Mouse (Mus musculus) MEL (cell line): ENCODE measurements around the gene Aqp7. TPM values are rescaled to one million over a fixed set of nuclear protein-coding genes. Genes with fewer than 3 reads are reported as not detected.

Experiments
- DNase-seq: peaks from one replicate; pipeline ENCODE4 v3.0.0; 2011; ENCODE audit warnings: low read depth, low spot score
- H3K27ac ChIP-seq: 2 replicates; pipeline ENCODE4 v1.5.1; 2012; ENCODE audit warnings: low read depth, mild to moderate bottlenecking, control low read depth, low read length, moderate library complexity; ENCODE audit not compliant: control insufficient read depth
- H3K27me3 ChIP-seq, 2 experiments: fragments of 150-350 bp in 1 of 2; sonication (generic) in 1 of 2; 2 replicates each; pipeline ENCODE4 v1.6.1; 2012; ENCODE audit warnings: low read length in 2 of 2, mild to moderate bottlenecking in 2 of 2, improper control_type of control experiment in 1 of 2, moderate library complexity in 1 of 2; ENCODE audit not compliant: insufficient read depth in 2 of 2, control insufficient read depth in 1 of 2
- H3K36me3 ChIP-seq, 2 experiments: 2 replicates each; pipeline ENCODE4 v1.6.1; 2012 to 2014; ENCODE audit warnings: low read length in 2 of 2, improper control_type of control experiment in 1 of 2, inconsistent platforms in 1 of 2, mild to moderate bottlenecking in 1 of 2; ENCODE audit not compliant: insufficient read depth in 2 of 2, control insufficient read depth in 1 of 2
- H3K4me1 ChIP-seq, 2 experiments: fragments of 150-350 bp in 1 of 2; sonication (generic) in 1 of 2; 2 replicates each; pipeline ENCODE4 v1.6.1; 2012; ENCODE audit warnings: low read length in 2 of 2, improper control_type of control experiment in 1 of 2, mild to moderate bottlenecking in 1 of 2; ENCODE audit not compliant: insufficient read depth in 2 of 2, control insufficient read depth in 1 of 2
- H3K4me3 ChIP-seq, 2 experiments: fragments of 150-350 bp in 1 of 2; sonication (generic) in 1 of 2; 2 replicates each; pipeline ENCODE4 v1.5.1; 2012; ENCODE audit warnings: low read depth in 2 of 2, low read length in 2 of 2, mild to moderate bottlenecking in 2 of 2, moderate library complexity in 2 of 2, control low read depth in 1 of 2, improper control_type of control experiment in 1 of 2; ENCODE audit not compliant: control insufficient read depth in 1 of 2, insufficient read depth in 1 of 2
- H3K79me2 ChIP-seq: 2 replicates; pipeline ENCODE4 v1.6.1; 2012; ENCODE audit warnings: mild to moderate bottlenecking, low read length, moderate library complexity; ENCODE audit not compliant: control insufficient read depth, poor library complexity, insufficient read depth
- H3K9ac ChIP-seq: 2 replicates; pipeline ENCODE4 v1.6.1; 2012; ENCODE audit warnings: low read depth, mild to moderate bottlenecking, control low read depth, low read length, moderate library complexity; ENCODE audit not compliant: control insufficient read depth, poor library complexity, severe bottlenecking
- H3K9me3 ChIP-seq: fragments of 150-350 bp; sonication (generic); replicated peaks from 2 replicates; pipeline ENCODE4 v1.6.1; 2012; ENCODE audit warnings: mild to moderate bottlenecking, low read length, improper control_type of control experiment, moderate library complexity; ENCODE audit not compliant: insufficient read depth
- BHLHE40 ChIP-seq: IDR thresholded peaks from 2 replicates; pipeline ENCODE4 v1.6.1; 2012; ENCODE audit warnings: low read depth, mild to moderate bottlenecking, inconsistent platforms, low read length, improper control_type of control experiment, borderline replicate concordance
- CHD2 ChIP-seq: IDR thresholded peaks from 2 replicates; pipeline ENCODE4 v1.6.1; 2011; ENCODE audit warnings: low read length, improper control_type of control experiment
- E2F4 ChIP-seq: IDR thresholded peaks from 2 replicates; pipeline ENCODE4 v1.6.1; 2011; ENCODE audit warnings: low read depth, low read length, improper control_type of control experiment, borderline replicate concordance
- ELF1 ChIP-seq: IDR thresholded peaks from 2 replicates; pipeline ENCODE4 v1.6.1; 2014; ENCODE audit warnings: low read depth, mild to moderate bottlenecking, inconsistent platforms, low read length, improper control_type of control experiment, moderate library complexity
- EP300 ChIP-seq, 2 experiments: IDR thresholded peaks; 2 replicates each; pipeline ENCODE4 v1.6.1; 2011; ENCODE audit warnings: improper control_type of control experiment in 2 of 2, low read length in 2 of 2, low read depth in 1 of 2, mild to moderate bottlenecking in 1 of 2
- ETS1 ChIP-seq: IDR thresholded peaks from 2 replicates; pipeline ENCODE4 v1.6.1; 2012; ENCODE audit warnings: low read depth, mild to moderate bottlenecking, inconsistent platforms, low read length, improper control_type of control experiment, moderate library complexity
- GABPA ChIP-seq: IDR thresholded peaks from 2 replicates; pipeline ENCODE4 v1.6.1; 2012; ENCODE audit warnings: low read depth, mild to moderate bottlenecking, inconsistent platforms, low read length, improper control_type of control experiment, moderate library complexity
- GATA1 ChIP-seq: IDR thresholded peaks from 2 replicates; pipeline ENCODE4 v1.6.1; 2011; ENCODE audit warnings: low read depth, low read length, improper control_type of control experiment
- HCFC1 ChIP-seq: IDR thresholded peaks from 2 replicates; pipeline ENCODE4 v1.6.1; 2012; ENCODE audit warnings: low read depth, mild to moderate bottlenecking, inconsistent platforms, low read length, improper control_type of control experiment, moderate library complexity
- JUND ChIP-seq: IDR thresholded peaks from 2 replicates; pipeline ENCODE4 v1.6.1; 2011; ENCODE audit warnings: low read depth, mild to moderate bottlenecking, improper control_type of control experiment, low read length
- MAFK ChIP-seq: IDR thresholded peaks from 2 replicates; pipeline ENCODE4 v1.6.1; 2011; ENCODE audit warnings: low read depth, mild to moderate bottlenecking, low read length, improper control_type of control experiment, borderline replicate concordance
- MAX ChIP-seq: IDR thresholded peaks from 2 replicates; pipeline ENCODE4 v1.6.1; 2011; ENCODE audit warnings: low read length, improper control_type of control experiment
- MEF2A ChIP-seq: IDR thresholded peaks from 2 replicates; pipeline ENCODE4 v1.6.1; 2014; ENCODE audit warnings: low read depth, mild to moderate bottlenecking, inconsistent platforms, low read length, improper control_type of control experiment; ENCODE audit not compliant: poor library complexity, insufficient replicate concordance, severe bottlenecking; ENCODE audit errors: extremely low read depth
- MXI1 ChIP-seq: IDR thresholded peaks from 2 replicates; pipeline ENCODE4 v1.6.1; 2011; ENCODE audit warnings: mild to moderate bottlenecking, low read depth, low read length, improper control_type of control experiment
- NELFE ChIP-seq: IDR thresholded peaks from 2 replicates; pipeline ENCODE4 v1.6.1; 2011; ENCODE audit warnings: low read depth, low read length, improper control_type of control experiment
- NRF1 ChIP-seq: IDR thresholded peaks from 2 replicates; pipeline ENCODE4 v1.6.1; 2014; ENCODE audit warnings: low read depth, mild to moderate bottlenecking, inconsistent platforms, low read length, improper control_type of control experiment, moderate library complexity; ENCODE audit not compliant: poor library complexity, insufficient read depth, severe bottlenecking
- POLR2A ChIP-seq, 2 experiments: IDR thresholded peaks; 2 replicates each; pipeline ENCODE4 v1.6.1; 2011 to 2012; ENCODE audit warnings: low read length in 2 of 2, mild to moderate bottlenecking in 2 of 2, control low read depth in 1 of 2, improper control_type of control experiment in 1 of 2, low read depth in 1 of 2, moderate library complexity in 1 of 2; ENCODE audit not compliant: control insufficient read depth in 1 of 2, insufficient read depth in 1 of 2, poor library complexity in 1 of 2
- POLR2AphosphoS2 ChIP-seq: IDR thresholded peaks from 2 replicates; pipeline ENCODE4 v1.6.1; 2011; ENCODE audit warnings: low read length, improper control_type of control experiment
- RAD21 ChIP-seq: IDR thresholded peaks from 2 replicates; pipeline ENCODE4 v1.6.1; 2011; ENCODE audit warnings: mild to moderate bottlenecking, low read depth, low read length, improper control_type of control experiment
- RCOR1 ChIP-seq: IDR thresholded peaks from 2 replicates; pipeline ENCODE4 v1.6.1; 2012; ENCODE audit warnings: low read depth, mild to moderate bottlenecking, inconsistent platforms, low read length, improper control_type of control experiment
- SIN3A ChIP-seq: IDR thresholded peaks from 2 replicates; pipeline ENCODE4 v1.6.1; 2012; ENCODE audit warnings: low read length, improper control_type of control experiment, inconsistent platforms
- SMC3 ChIP-seq: IDR thresholded peaks from 2 replicates; pipeline ENCODE4 v1.6.1; 2011; ENCODE audit warnings: low read depth, low read length, improper control_type of control experiment
- TBP ChIP-seq: IDR thresholded peaks from 2 replicates; pipeline ENCODE4 v1.8.0; 2011; ENCODE audit warnings: low read depth, low read length, improper control_type of control experiment
- UBTF ChIP-seq: IDR thresholded peaks from 2 replicates; pipeline ENCODE4 v1.6.1; 2012; ENCODE audit warnings: low read depth, mild to moderate bottlenecking, inconsistent platforms, low read length, improper control_type of control experiment, moderate library complexity, borderline replicate concordance; ENCODE audit not compliant: insufficient read depth
- USF1 ChIP-seq: IDR thresholded peaks from 2 replicates; pipeline ENCODE4 v1.6.1; 2014; ENCODE audit warnings: low read depth, mild to moderate bottlenecking, inconsistent platforms, low read length, improper control_type of control experiment, moderate library complexity
- USF2 ChIP-seq, 2 experiments: IDR thresholded peaks; 2 replicates each; pipeline ENCODE4 v1.6.1; 2011 to 2012; ENCODE audit warnings: improper control_type of control experiment in 2 of 2, low read length in 2 of 2, borderline replicate concordance in 1 of 2, inconsistent platforms in 1 of 2, low read depth in 1 of 2, mild to moderate bottlenecking in 1 of 2; ENCODE audit not compliant: insufficient read depth in 1 of 2
- ZKSCAN1 ChIP-seq: IDR thresholded peaks from 2 replicates; pipeline ENCODE4 v1.6.1; 2012; ENCODE audit warnings: low read depth, mild to moderate bottlenecking, inconsistent platforms, low read length, improper control_type of control experiment, moderate library complexity
- ZMIZ1 ChIP-seq: IDR thresholded peaks from 2 replicates; pipeline ENCODE4 v1.6.1; 2012; ENCODE audit warnings: low read depth, mild to moderate bottlenecking, inconsistent platforms, low read length, improper control_type of control experiment, moderate library complexity
- polyA plus RNA-seq, 2 experiments: library from polyadenylated mRNA; stranded (reverse) in 1 of 2; unstranded in 1 of 2; fragments of >175 nt in 1 of 2; fragments of >200 nt in 1 of 2; gene quantifications; 2 replicates each; pipeline versions ENCODE4 v1.2.1 to v1.2.4; 2012; ENCODE audit warnings: low replicate concordance in 2 of 2, low read depth in 1 of 2; ENCODE audit not compliant: insufficient read length in 2 of 2, insufficient read depth in 1 of 2, missing spikeins in 1 of 2
- total RNA-seq: library from RNA; depleted of rRNA; stranded (reverse); fragments of 300-350 nt; gene quantifications from 2 replicates; pipeline ENCODE4 v1.2.3, GENCODE M21; 2012

Aqp7 gene
- total and polyA plus RNA-seq, 3 experiments, result 0.06 TPM; not detected in 2

GRCm38 (mm10) chr4:41000271-41000670 is 47.7 kb downstream of the Aqp7 start:
- H3K27ac ChIP-seq, result no peak overlapping the region
- no peaks in the 10 kb centered on the region for H3K27me3 ChIP-seq
- no peaks in the 10 kb centered on the region for H3K9me3 ChIP-seq
- DNase-seq, result no peak
- TF ChIP-seq MEF2A, result no peak
- TF ChIP-seq MAFK, result no peak
- no peak for TF ChIP-seq ZMIZ1
- no peak for TF ChIP-seq NELFE
- TF ChIP-seq RAD21, result no peak
- no peak for TF ChIP-seq EP300 (IDR thresholded peaks at IDR 0.05; ENCODE audit: low read depth in 1 of 2, low read length in 2 of 2)
- no peak for TF ChIP-seq UBTF
- no peak for TF ChIP-seq GATA1
- no peak for TF ChIP-seq JUND
- no peak for TF ChIP-seq CHD2
- TF ChIP-seq HCFC1, result no peak
- no peak for TF ChIP-seq SMC3
- TF ChIP-seq RCOR1, result no peak
- no peak for TF ChIP-seq TBP
- no peak for TF ChIP-seq USF2 (IDR thresholded peaks at IDR 0.05; ENCODE audit: borderline replicate concordance in 1 of 2, insufficient read depth in 1 of 2, low read depth in 1 of 2, low read length in 2 of 2)
- no peak for TF ChIP-seq MAX
- no peak for TF ChIP-seq BHLHE40
- TF ChIP-seq NRF1, result no peak
- no peak for TF ChIP-seq POLR2A (IDR thresholded peaks at IDR 0.05; ENCODE audit: control insufficient read depth in 1 of 2, insufficient read depth in 1 of 2, low read depth in 1 of 2, low read length in 2 of 2, poor library complexity in 1 of 2)
- TF ChIP-seq SIN3A, result no peak
- H3K36me3 ChIP-seq, result peaks cover 4 to 66% of the 10 kb centered on the region in 2 experiments
- H3K4me1 ChIP-seq, result no peaks in the 10 kb centered on the region; a peak in 1 of 4 replicates
- H3K79me2 ChIP-seq, result peaks cover 1% of the 10 kb centered on the region; the same call in 1 of the 2 replicates
- no peak overlapping the region for H3K9ac ChIP-seq
- H3K4me3 ChIP-seq, result no peak overlapping the region

- H3K27ac ChIP-seq, result no peak overlapping the region
Measured at GRCm38 (mm10) chr4:40997916-40998315, 50.0 kb downstream of the Aqp7 start.

More at GRCm38 (mm10) chr4:40997916-40998315, 50.0 kb downstream of the Aqp7 start:
- no peaks in the 10 kb centered on the region for H3K27me3 ChIP-seq
- TF ChIP-seq NRF1 (no peak), SIN3A (no peak), ETS1 (no peak), ZMIZ1 (no peak), GABPA (no peak), MXI1 (no peak), USF1 (no peak), ELF1 (no peak), E2F4 (no peak), NELFE (no peak), RCOR1 (no peak), CHD2 (no peak), TBP (no peak), POLR2AphosphoS2 (no peak), ZKSCAN1 (no peak)
- TF ChIP-seq, all 39 proteins: peak for 0
- Histone ChIP-seq H3K9me3 (no peaks in the 10 kb centered on the region), H3K79me2 (no peaks in the 10 kb centered on the region), H3K36me3 (peaks cover 4 to 64% of the 10 kb centered on the region in 2 experiments), H3K9ac (no peak overlapping the region), H3K4me3 (no peak overlapping the region), H3K4me1 (no peaks in the 10 kb centered on the region; a peak in 1 of 4 replicates)
- DNase-seq, result no peak
